ENCODE assay signal across 8 mouse cellular contexts in the genomic region with DNA sequence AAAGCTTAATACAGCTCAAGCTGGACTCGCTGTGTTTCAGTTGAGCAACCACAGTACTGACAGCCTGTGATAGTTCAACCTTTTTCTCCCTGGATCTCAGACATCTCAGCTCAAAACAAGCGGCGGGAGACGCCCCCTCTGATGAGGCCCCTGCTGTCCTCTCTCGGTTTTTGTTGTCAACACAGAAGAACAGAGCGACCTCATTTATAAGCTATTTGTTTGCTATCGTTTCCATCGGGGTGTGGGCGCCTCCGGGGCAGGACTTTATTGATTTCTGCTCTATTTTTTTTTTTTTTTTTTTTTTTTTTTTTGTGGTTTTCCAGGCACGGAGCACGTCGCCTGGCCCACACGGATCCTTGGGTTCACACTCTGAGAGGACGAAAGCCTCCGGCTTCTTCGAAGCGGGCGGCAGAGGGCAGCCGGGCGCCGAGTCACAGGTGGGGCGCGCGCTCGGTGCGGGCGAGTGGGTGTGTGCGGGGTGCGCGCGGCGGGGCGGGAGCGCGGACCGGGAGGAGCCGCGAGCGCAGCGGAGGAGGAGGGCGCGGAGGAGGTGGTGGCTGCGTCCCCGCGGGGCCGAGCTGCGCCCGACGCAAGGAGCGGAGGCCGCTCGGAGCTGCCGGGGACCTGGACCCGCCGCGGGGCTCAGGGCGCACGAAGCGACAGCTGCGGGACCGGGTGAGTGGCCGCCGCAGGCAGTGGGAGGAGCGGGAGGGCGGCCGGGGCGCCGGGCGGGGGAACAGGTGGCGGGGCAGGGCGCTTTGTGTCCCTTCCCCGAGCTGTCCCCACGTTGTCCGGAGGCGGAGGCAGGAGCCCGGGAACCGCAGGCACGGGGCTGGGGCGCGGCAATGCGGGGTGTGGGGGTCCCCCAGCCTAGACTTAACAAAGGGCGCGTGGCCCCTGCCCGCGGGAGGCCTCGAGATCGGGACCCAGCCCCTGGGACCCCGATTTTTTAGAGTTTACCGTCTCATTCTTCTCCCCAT. TPM values are rescaled to one million over a fixed set of nuclear protein-coding genes. Genes with fewer than 3 reads are reported as not detected.
A peak's percentile ranks its signal among the peaks of the same experiment; 100 is the strongest.
DNase-seq lines count a peak whose midpoint lies in the region; TF ChIP-seq lines count a peak whose summit lies in the region.

Gene Dapk1, plus strand, starts transcription at position 512 of the 980 bp plus-strand sequence.

- no peaks in the 10 kb centered on the region; the same call in 1 of the 2 replicates for H3K36me3 ChIP-seq in ES-E14 (ENCODE audit: control insufficient read depth, insufficient read depth, low read length, poor library complexity, severe bottlenecking)

- peak within 1 kb of the TSS; percentile 69 for H3K9ac ChIP-seq in ES-E14 (ENCODE audit: insufficient read depth, low read depth, low read length, poor library complexity, severe bottlenecking)

- intact Hi-C loops in heart, postnatal 36 days (cut with DNase I), result loop anchor here (1.0 to 10.0 kb wide), 4 partner anchors 63 to 137 kb away; no protein-coding TSS in a partner anchor

- no peak for TF ChIP-seq POLR2A in cerebellum, adult 2 months (IDR thresholded peaks at IDR 0.05; ENCODE audit: borderline replicate concordance, insufficient read depth, low read length)
- TF ChIP-seq POLR2A in olfactory bulb, adult 2 months (IDR thresholded peaks at IDR 0.05; ENCODE audit: insufficient read depth, low read depth, low read length), result peak; percentile 65

- H3K4me1 ChIP-seq in ES-E14 (ENCODE audit: control insufficient read depth in 2 of 2, insufficient read depth in 2 of 2, low read length in 2 of 2, poor library complexity in 1 of 2), result 0 out of 4 replicates have a peak, but pooled peaks cover 0 to 4% of the 10 kb centered on the region in 2 experiments
- H3K4me1 ChIP-seq in cerebellum, adult 2 months (ENCODE audit: control insufficient read depth, insufficient read depth, low read length), result no peaks in the 10 kb centered on the region
- peaks cover 5% of the 10 kb centered on the region; the same call in 1 of the 2 replicates for H3K4me1 ChIP-seq in olfactory bulb, adult 2 months (ENCODE audit: control insufficient read depth, insufficient read depth, low read length)

- no peaks in the 10 kb centered on the region for H3K27me3 ChIP-seq in cerebellum, adult 2 months (ENCODE audit: control insufficient read depth, insufficient read depth, low read length)

- peak within 1 kb of the TSS; percentile 71 to 88 for H3K4me3 ChIP-seq in ES-E14 (ENCODE audit: insufficient read depth in 1 of 2, low read depth in 1 of 2, low read length in 2 of 2, poor library complexity in 1 of 2, severe bottlenecking in 1 of 2)
- H3K4me3 ChIP-seq in cerebellum, adult 2 months (replicated peaks; ENCODE audit: insufficient read depth, low read depth, low read length), result peak within 1 kb of the TSS; percentile 61
- H3K4me3 ChIP-seq in layer of hippocampus, adult 2 months, result peak within 1 kb of the TSS; percentile 86
- H3K4me3 ChIP-seq in olfactory bulb, adult 2 months (ENCODE audit: insufficient read depth, low read depth, low read length), result peak within 1 kb of the TSS; percentile 69

- no peak within 1 kb of the TSS for H3K27ac ChIP-seq in ES-E14 (ENCODE audit: insufficient read depth, low read depth, low read length, poor library complexity, severe bottlenecking)
- H3K27ac ChIP-seq in cerebellum, adult 2 months (ENCODE audit: insufficient read depth, low read length), result no peak within 1 kb of the TSS
- H3K27ac ChIP-seq in layer of hippocampus, adult 2 months, result peak within 1 kb of the TSS; percentile 98
- peak within 1 kb of the TSS; percentile 79 for H3K27ac ChIP-seq in olfactory bulb, adult 2 months (ENCODE audit: insufficient read depth, low read depth, low read length)

- DNase-seq in ES-E14 (ENCODE audit: low read depth, low spot score), result peak; percentile 42
- peak; percentile 82 to 83 for DNase-seq in cerebellum, adult 2 months
- DNase-seq in forelimb bud, embryonic 11.5 days (ENCODE audit: low read depth, low spot score), result peak; percentile 69
- DNase-seq in heart, postnatal 36 days, result peak; percentile 81 to 83
- peak; percentile 85 to 88 for DNase-seq in layer of hippocampus, adult 2 months (ENCODE audit: low spot score in 2 of 2)
- peak; percentile 88 to 90 for DNase-seq in lung, adult 18-20 months
- DNase-seq in thymus, adult 18-20 months, result peak; percentile 62 to 70

- TF ChIP-seq CTCF in cerebellum, adult 2 months (IDR thresholded peaks at IDR 0.05; ENCODE audit: borderline replicate concordance, insufficient read depth, low read depth, low read length), result peak; percentile 28; the same call in 1 of the 2 replicates
- TF ChIP-seq CTCF in layer of hippocampus, adult 2 months (conservative IDR thresholded peaks at IDR 0.05), result peak; percentile 74
- TF ChIP-seq CTCF in olfactory bulb, adult 2 months (IDR thresholded peaks at IDR 0.05; ENCODE audit: insufficient read depth, low read depth, low read length), result peak; percentile 57; the same call in 1 of the 2 replicates

- in situ Hi-C loops in ES-E14 (cut with MboI; ENCODE audit: low sequenced_read_pairs in 2 of 2, unreplicated experiment in 2 of 2), result no loop called here

- 1% methylated on average over 82 of the region's 90 CpGs for WGBS in cerebellum, adult 2 months
- under 1% methylated on average over 89 of the region's 90 CpGs for WGBS in olfactory bulb, adult 2 months

- H3K9me3 ChIP-seq in ES-E14 (ENCODE audit: control insufficient read depth, insufficient read depth, low read depth, low read length), result 0 out of 2 replicates have a peak, but pooled peaks cover 4% of the 10 kb centered on the region

TF ChIP-seq in ES-E14, 5 proteins besides CTCF, POLR2A, EP300 and RAD21:
- TF ChIP-seq MAFK (IDR thresholded peaks at IDR 0.05; ENCODE audit: insufficient read depth, low read depth, low read length) (no peak), ZNF384 (IDR thresholded peaks at IDR 0.05; ENCODE audit: low read depth, low read length) (peak; percentile 84), CHD2 (IDR thresholded peaks at IDR 0.05; ENCODE audit: low read depth, low read length) (no peak)

RNA-seq across cellular contexts. Expression of gene Dapk1, which starts in this region (rescaled TPM):
- total RNA-seq in ES-E14 (2012; rRNA removed), result 18.2 and 19.9 TPM in 2 replicates
- polyA plus RNA-seq in cerebellum, adult 2 months (2012; rRNA removed), result 12.8 and 13.6 TPM in 2 replicates
- total RNA-seq in heart, postnatal 36 days (2021), result 10 to 100 TPM; 22.2 to 35.8 TPM
- 100 to 1,000 TPM; 149 to 154 TPM for total RNA-seq in layer of hippocampus, adult 2 months (2021)
- polyA plus RNA-seq in olfactory bulb, adult 2 months (2012; ENCODE audit: insufficient read depth, insufficient read length, low replicate concordance, missing spikeins), result not detected in 2 replicates

Comparison
In these comparisons a context has a peak if more than half of its experiments do, and no peak if none do; other contexts are left out.
1. H3K27ac ChIP-seq: peak in layer of hippocampus, adult 2 months (single experiment) and olfactory bulb, adult 2 months (single experiment); none in ES-E14 (single experiment) and cerebellum, adult 2 months (single experiment).
2. Peak in every context shown above with its lines, with median percentiles within 50 percentile points of each other: DNase-seq, H3K4me3 ChIP-seq and CTCF ChIP-seq.